Mouse (Mus musculus) neural tube, embryonic 11.5 days (tissue): ENCODE results near the gene Lipn. TPM values are rescaled to one million over a fixed set of nuclear protein-coding genes. Genes with fewer than 3 reads are reported as not detected.

Source experiments
- ATAC-seq: fragments of 200-750 bp; cut with Nextera tagmentation; 2 replicates; pipeline ENCODE4 v1.8.0; 2017; ENCODE audit warnings: moderate number of reproducible peaks, mild to moderate bottlenecking, moderate TSS enrichment, moderate library complexity; ENCODE audit not compliant: insufficient read depth, low FRiP score, low TSS enrichment
- DNase-seq: peaks from one replicate; pipeline ENCODE4 v3.0.0-alpha.2; 2015; ENCODE audit warnings: low spot score
- H3K27ac ChIP-seq: fragments of 300-500 bp; sonication (generic); 2 replicates; pipeline ENCODE4 v1.5.1; 2014; ENCODE audit warnings: low read depth, mild to moderate bottlenecking, low read length
- H3K27me3 ChIP-seq: fragments of 300-500 bp; sonication (generic); 2 replicates; pipeline ENCODE4 v1.6.1; 2014; ENCODE audit warnings: mild to moderate bottlenecking, low read length, mixed read lengths; ENCODE audit not compliant: control insufficient read depth, insufficient read depth
- H3K36me3 ChIP-seq: fragments of 300-500 bp; sonication (generic); 2 replicates; pipeline ENCODE4 v1.6.1; 2014; ENCODE audit warnings: mild to moderate bottlenecking, low read length, moderate library complexity, mixed read lengths; ENCODE audit not compliant: control insufficient read depth, insufficient read depth
- H3K4me1 ChIP-seq: fragments of 300-500 bp; sonication (generic); 2 replicates; pipeline ENCODE4 v1.6.1; 2014; ENCODE audit warnings: low read length, mixed read lengths; ENCODE audit not compliant: control insufficient read depth, insufficient read depth
- H3K4me2 ChIP-seq: fragments of 300-500 bp; sonication (generic); 2 replicates; pipeline ENCODE4 v1.6.1; 2014; ENCODE audit warnings: low read depth, mild to moderate bottlenecking, moderate library complexity
- H3K4me3 ChIP-seq: fragments of 300-500 bp; sonication (generic); 2 replicates; pipeline ENCODE4 v1.5.1; 2014; ENCODE audit warnings: low read depth, low read length
- H3K9ac ChIP-seq: fragments of 300-500 bp; sonication (generic); 2 replicates; pipeline ENCODE4 v1.6.1; 2014; ENCODE audit warnings: mild to moderate bottlenecking, low read length
- H3K9me3 ChIP-seq: fragments of 300-500 bp; sonication (generic); 2 replicates; pipeline ENCODE4 v1.6.1; 2016; ENCODE audit warnings: low read length; ENCODE audit not compliant: control insufficient read depth
- WGBS: fragments of 180-500 bp; shearing (Covaris S2); extraction: QIAGEN DNeasy Blood & Tissue Kit; methylation state at CpG from one replicate; pipeline ENCODE4 v1.1.7; 2014; 5-methylcytosine and 5-hydroxymethylcytosine counted together
- polyA plus RNA-seq: library from polyadenylated mRNA; unstranded; fragments of >200 nt; fragmentation: Nextera tagmentation; extraction: Ambion mirVana; gene quantifications from 2 replicates; pipeline ENCODE4 v1.2.1, GENCODE M21; 2014

The Lipn gene
- polyA plus RNA-seq, 1 experiment from 2014 or later: not detected

- H3K27me3 ChIP-seq: no peaks in the 10 kb centered on the region
- WGBS: 87% methylated on average over 4 of the region's 4 CpGs
These were observed 3.1 kb upstream of the Lipn start for GRCm38 (mm10) chr19:34064059-34064458.

GRCm38 (mm10) chr19:34074239-34074638, 7.1 kb downstream of the Lipn start:
- H3K4me2 ChIP-seq: no peak overlapping the region
- no peak for ATAC-seq

More at GRCm38 (mm10) chr19:34064059-34064458, 3.1 kb upstream of the Lipn start:
- Histone ChIP-seq H3K9ac (no peak overlapping the region), H3K4me3 (no peak overlapping the region), H3K27ac (no peak overlapping the region), H3K4me2 (no peak overlapping the region), H3K9me3 (no peaks in the 10 kb centered on the region), H3K4me1 (no peaks in the 10 kb centered on the region), H3K36me3 (no peaks in the 10 kb centered on the region)
- no peak for ATAC-seq
- no peak for DNase-seq

GRCm38 (mm10) chr19:34078130-34078529, 11.0 kb downstream of the Lipn start:
- H3K27ac ChIP-seq: no peak overlapping the region
- no peaks in the 10 kb centered on the region for H3K36me3 ChIP-seq
- WGBS: 71% methylated on average over 2 of the region's 2 CpGs
- H3K27me3 ChIP-seq: no peaks in the 10 kb centered on the region
- H3K9me3 ChIP-seq: no peaks in the 10 kb centered on the region
- no peak overlapping the region for H3K4me2 ChIP-seq
- DNase-seq: no peak
- no peak overlapping the region for H3K4me3 ChIP-seq
- ATAC-seq: no peak
- H3K9ac ChIP-seq: no peak overlapping the region
- no peaks in the 10 kb centered on the region for H3K4me1 ChIP-seq

More at GRCm38 (mm10) chr19:34074239-34074638, 7.1 kb downstream of the Lipn start:
- H3K9ac ChIP-seq: no peak overlapping the region
- no peak overlapping the region for H3K27ac ChIP-seq
- no peaks in the 10 kb centered on the region for H3K36me3 ChIP-seq
- DNase-seq: no peak
- H3K4me1 ChIP-seq: no peaks in the 10 kb centered on the region
- no peaks in the 10 kb centered on the region for H3K9me3 ChIP-seq
- H3K4me3 ChIP-seq: no peak overlapping the region
- no peaks in the 10 kb centered on the region for H3K27me3 ChIP-seq

- no peak for ATAC-seq
- no peak for DNase-seq
- Histone ChIP-seq H3K9me3 (no peaks in the 10 kb centered on the region), H3K4me1 (no peaks in the 10 kb centered on the region), H3K36me3 (no peaks in the 10 kb centered on the region), H3K4me3 (no peak overlapping the region), H3K9ac (no peak overlapping the region), H3K27me3 (no peaks in the 10 kb centered on the region), H3K27ac (no peak overlapping the region), H3K4me2 (no peak overlapping the region)
- 89% methylated on average over 3 of the region's 3 CpGs for WGBS
These were observed 22.0 kb downstream of the Lipn start for GRCm38 (mm10) chr19:34089011-34089680.

GRCm38 (mm10) chr19:34095381-34095780, 28.2 kb downstream of the Lipn start:
- H3K27ac ChIP-seq: no peak overlapping the region
- H3K9me3 ChIP-seq: no peaks in the 10 kb centered on the region
- H3K9ac ChIP-seq: no peak overlapping the region
- 84% methylated on average over 5 of the region's 5 CpGs for WGBS
- ATAC-seq (no peak), DNase-seq (no peak)
- H3K36me3 ChIP-seq: no peaks in the 10 kb centered on the region
- no peak overlapping the region for H3K4me2 ChIP-seq
- H3K4me3 ChIP-seq: no peak overlapping the region
- no peaks in the 10 kb centered on the region for H3K4me1 ChIP-seq
- no peaks in the 10 kb centered on the region for H3K27me3 ChIP-seq

- Histone ChIP-seq H3K4me2 (no peak overlapping the region), H3K9ac (no peak overlapping the region), H3K9me3 (no peaks in the 10 kb centered on the region), H3K36me3 (no peaks in the 10 kb centered on the region), H3K4me3 (no peak overlapping the region), H3K4me1 (no peaks in the 10 kb centered on the region), H3K27me3 (no peaks in the 10 kb centered on the region), H3K27ac (no peak overlapping the region)
- ATAC-seq (no peak), DNase-seq (no peak)
- WGBS: 93% methylated on average over 1 of the region's 1 CpGs
These were observed 29.1 kb downstream of the Lipn start for GRCm38 (mm10) chr19:34096228-34096627.

GRCm38 (mm10) chr19:34100633-34101032, 33.5 kb downstream of the Lipn start, which contains the start of gene Lipm:
Lipm (plus strand) TSS chr19:34100933.
- no peaks in the 10 kb centered on the region for H3K4me1 ChIP-seq
- no peaks in the 10 kb centered on the region for H3K27me3 ChIP-seq
- no peak within 1 kb of the TSS for H3K4me2 ChIP-seq
- DNase-seq: no peak
- no peak within 1 kb of the TSS for H3K27ac ChIP-seq
- 89% methylated on average over 4 of the region's 4 CpGs for WGBS
- H3K9me3 ChIP-seq: no peaks in the 10 kb centered on the region
- H3K36me3 ChIP-seq: no peaks in the 10 kb centered on the region
- H3K4me3 ChIP-seq: no peak within 1 kb of the TSS
- no peak within 1 kb of the TSS for H3K9ac ChIP-seq
- ATAC-seq: no peak

- ATAC-seq (no peak), DNase-seq (no peak)
- WGBS: 95% methylated on average over 7 of the region's 7 CpGs
These were observed 34.7 kb downstream of the Lipn start for GRCm38 (mm10) chr19:34101888-34102287.

GRCm38 (mm10) chr19:34104841-34105240, 37.7 kb downstream of the Lipn start:
- Histone ChIP-seq H3K9ac (no peak overlapping the region), H3K27ac (no peak overlapping the region), H3K9me3 (no peaks in the 10 kb centered on the region), H3K4me2 (no peak overlapping the region), H3K4me1 (no peaks in the 10 kb centered on the region), H3K27me3 (no peaks in the 10 kb centered on the region), H3K4me3 (no peak overlapping the region), H3K36me3 (no peaks in the 10 kb centered on the region)
- ATAC-seq (no peak), DNase-seq (no peak)
- 87% methylated on average over 3 of the region's 3 CpGs for WGBS

More at GRCm38 (mm10) chr19:34101888-34102287, 34.7 kb downstream of the Lipn start:
- Histone ChIP-seq H3K27me3 (no peaks in the 10 kb centered on the region), H3K4me1 (no peaks in the 10 kb centered on the region), H3K4me3 (no peak overlapping the region), H3K27ac (no peak overlapping the region), H3K9ac (no peak overlapping the region), H3K4me2 (no peak overlapping the region), H3K9me3 (no peaks in the 10 kb centered on the region), H3K36me3 (no peaks in the 10 kb centered on the region)
